Mouse (Mus musculus): ENCODE results near the gene Ift122. TPM values are rescaled to one million over a fixed set of nuclear protein-coding genes. Genes with fewer than 3 reads are reported as not detected.

The Ift122 gene
- polyA plus RNA-seq, 1 experiment = 19.1 TPM

DNA sequence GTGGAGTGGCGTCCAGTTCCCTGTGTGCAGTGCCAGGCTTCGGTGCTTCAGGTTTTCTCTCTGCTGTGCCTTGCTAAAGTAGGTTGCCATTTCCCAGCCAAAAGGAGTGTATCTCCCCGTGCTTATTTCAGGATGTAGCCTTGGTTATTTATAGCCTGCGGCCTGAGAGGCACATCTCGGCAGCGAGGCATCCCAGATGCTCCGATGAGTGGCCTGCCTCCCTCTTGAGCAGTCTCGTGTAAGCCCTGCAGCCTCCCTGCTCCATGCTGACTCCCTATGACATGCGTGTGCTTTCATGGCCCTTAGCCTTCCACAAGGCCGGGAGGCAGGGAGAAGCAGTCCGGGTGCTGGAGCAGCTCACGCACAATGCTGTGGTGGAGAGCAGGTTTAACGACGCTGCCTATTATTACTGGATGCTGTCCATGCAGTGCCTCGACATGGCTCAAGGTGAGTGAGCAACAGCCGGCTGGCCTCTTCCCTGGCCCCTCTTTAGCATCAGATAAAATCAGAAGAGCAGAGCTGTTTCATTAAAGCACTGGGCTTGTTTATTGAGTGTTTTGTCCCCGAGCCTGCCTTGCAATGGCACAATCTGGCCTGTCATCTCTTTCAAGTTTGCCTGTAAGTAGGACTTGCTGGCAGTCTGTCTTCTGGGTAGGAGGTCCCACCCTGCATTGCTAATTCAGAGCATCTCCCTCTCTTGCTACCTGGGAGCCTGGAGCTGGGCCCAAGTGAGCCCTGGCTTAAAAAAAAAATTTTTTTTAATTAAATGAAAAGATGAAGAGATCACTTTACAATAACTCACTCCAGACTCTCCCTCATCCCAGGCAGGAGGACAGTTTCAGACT lies 62.6 kb downstream of the Ift122 start:
- H3K27ac ChIP-seq (ENCODE audit: insufficient read depth, low read length) = no peak overlapping the region
- TF ChIP-seq POLR2A (IDR thresholded peaks at IDR 0.05; ENCODE audit: low read depth, low read length) (no peak), CTCF (IDR thresholded peaks at IDR 0.05; ENCODE audit: borderline replicate concordance, insufficient read depth, low read length) (no peak)
- no peaks in the 10 kb centered on the region for H3K4me1 ChIP-seq (ENCODE audit: control insufficient read depth, insufficient read depth, low read length)
- H3K4me3 ChIP-seq (ENCODE audit: insufficient read depth, low read length) = no peak overlapping the region

DNA sequence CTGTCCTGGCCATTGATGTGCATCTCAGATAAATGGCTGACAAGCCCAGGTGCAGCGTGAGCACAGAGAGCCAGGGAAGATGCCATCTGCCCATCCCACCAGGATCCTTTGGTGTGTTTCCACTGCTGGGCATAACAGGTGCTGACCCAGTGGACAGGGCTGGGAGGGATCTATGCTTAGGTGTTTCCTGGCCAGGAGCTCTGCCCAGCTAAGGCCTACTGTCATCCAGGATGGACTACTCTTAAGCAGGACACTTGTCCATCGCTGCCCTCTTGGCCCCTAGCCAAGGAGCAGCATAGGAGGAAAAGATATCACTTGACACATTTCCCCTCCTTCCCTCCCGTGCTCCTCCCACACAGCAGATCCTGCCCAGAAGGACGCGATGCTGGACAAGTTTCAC lies 63.3 kb downstream of the Ift122 start:
- Histone ChIP-seq H3K4me1 (ENCODE audit: control insufficient read depth, insufficient read depth, low read length) (no peaks in the 10 kb centered on the region), H3K27ac (ENCODE audit: insufficient read depth, low read length) (no peak overlapping the region), H3K4me3 (ENCODE audit: insufficient read depth, low read length) (no peak overlapping the region)
- no peak for TF ChIP-seq POLR2A (IDR thresholded peaks at IDR 0.05; ENCODE audit: low read depth, low read length)
- TF ChIP-seq CTCF (IDR thresholded peaks at IDR 0.05; ENCODE audit: borderline replicate concordance, insufficient read depth, low read length) = no peak

DNA sequence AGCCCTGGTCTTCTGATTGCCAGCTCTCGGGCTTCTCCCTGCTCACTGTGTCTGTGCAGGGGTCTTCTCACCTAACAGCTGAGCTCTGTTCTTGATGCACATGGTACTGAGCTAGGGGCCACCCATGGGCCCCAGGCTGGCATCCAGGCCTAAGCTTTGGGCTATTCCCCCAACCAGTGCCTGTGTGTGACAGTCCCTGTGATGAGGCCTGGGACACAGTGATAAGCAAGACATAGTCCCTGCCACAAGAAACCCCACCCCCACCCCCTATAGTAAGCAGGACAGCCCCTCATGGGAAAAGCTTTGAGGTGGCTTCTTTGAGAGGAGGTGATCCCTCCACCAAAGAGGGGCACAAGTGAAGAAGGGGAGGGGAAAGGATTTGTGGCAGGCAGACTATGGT lies 65.3 kb downstream of the Ift122 start:
- H3K4me3 ChIP-seq (ENCODE audit: insufficient read depth, low read length) = no peak overlapping the region
- H3K4me1 ChIP-seq (ENCODE audit: control insufficient read depth, insufficient read depth, low read length) = no peaks in the 10 kb centered on the region
- TF ChIP-seq CTCF (IDR thresholded peaks at IDR 0.05; ENCODE audit: borderline replicate concordance, insufficient read depth, low read length) (no peak), POLR2A (IDR thresholded peaks at IDR 0.05; ENCODE audit: low read depth, low read length) (no peak)
- no peak overlapping the region for H3K27ac ChIP-seq (ENCODE audit: insufficient read depth, low read length)

GRCm38 (mm10) chr6:115919876-115920275 lies 66.6 kb downstream of the Ift122 start:
- H3K4me1 ChIP-seq (ENCODE audit: control insufficient read depth, insufficient read depth, low read length) = no peaks in the 10 kb centered on the region
- no peak overlapping the region for H3K4me3 ChIP-seq (ENCODE audit: insufficient read depth, low read length)
- TF ChIP-seq POLR2A (IDR thresholded peaks at IDR 0.05; ENCODE audit: low read depth, low read length) (no peak), CTCF (IDR thresholded peaks at IDR 0.05; ENCODE audit: borderline replicate concordance, insufficient read depth, low read length) (no peak)
- H3K27ac ChIP-seq (ENCODE audit: insufficient read depth, low read length) = no peak overlapping the region

DNA sequence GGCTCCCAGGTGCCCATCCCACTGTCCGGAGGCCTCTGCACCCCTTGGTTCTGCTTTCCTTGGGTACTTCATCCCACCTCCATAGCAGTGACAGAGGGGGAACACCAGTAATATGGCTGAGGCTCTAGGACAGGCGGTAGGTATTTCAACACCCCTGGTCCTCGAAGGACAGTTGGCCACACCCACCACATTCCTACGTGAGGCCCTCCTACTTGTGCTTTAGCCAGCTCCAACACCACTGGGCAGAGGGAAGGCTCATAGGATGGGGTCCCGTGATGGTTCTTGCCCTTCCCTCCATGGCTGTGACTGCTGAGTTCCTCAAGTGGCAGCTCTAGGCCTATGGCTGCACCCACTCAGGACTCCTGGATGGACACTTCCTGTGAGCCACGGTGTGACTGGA lies 71.6 kb downstream of the Ift122 start:
- no peak overlapping the region for H3K27ac ChIP-seq (ENCODE audit: insufficient read depth, low read length)
- TF ChIP-seq POLR2A (IDR thresholded peaks at IDR 0.05; ENCODE audit: low read depth, low read length) = no peak
- TF ChIP-seq CTCF (IDR thresholded peaks at IDR 0.05; ENCODE audit: borderline replicate concordance, insufficient read depth, low read length) = no peak
- H3K4me3 ChIP-seq (ENCODE audit: insufficient read depth, low read length) = no peak overlapping the region
- no peaks in the 10 kb centered on the region for H3K4me1 ChIP-seq (ENCODE audit: control insufficient read depth, insufficient read depth, low read length)

DNA sequence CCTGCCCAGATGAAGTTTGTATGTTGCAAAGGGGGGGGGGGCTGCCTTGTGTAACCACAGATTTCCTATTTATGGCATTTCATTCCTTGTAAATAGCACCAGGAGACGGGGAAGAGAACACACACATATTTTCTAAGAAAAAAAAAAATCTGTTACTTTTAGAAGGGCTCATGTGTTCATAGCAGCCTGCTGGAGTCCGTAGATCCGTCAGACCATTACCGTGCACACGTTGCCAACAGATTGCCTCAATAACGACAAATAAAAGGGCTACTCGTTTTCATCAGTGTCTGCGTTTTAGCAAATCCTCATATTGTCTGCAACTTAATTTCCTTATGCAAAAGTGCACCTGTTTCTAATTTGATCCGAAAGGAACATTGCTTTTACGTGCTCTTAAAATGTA lies 73.1 kb downstream of the Ift122 start:
- Histone ChIP-seq H3K27ac (ENCODE audit: insufficient read depth, low read length) (no peak overlapping the region), H3K4me1 (ENCODE audit: control insufficient read depth, insufficient read depth, low read length) (no peaks in the 10 kb centered on the region), H3K4me3 (ENCODE audit: insufficient read depth, low read length) (no peak overlapping the region)
- TF ChIP-seq CTCF (IDR thresholded peaks at IDR 0.05; ENCODE audit: borderline replicate concordance, insufficient read depth, low read length) (no peak), POLR2A (IDR thresholded peaks at IDR 0.05; ENCODE audit: low read depth, low read length) (no peak)

DNA sequence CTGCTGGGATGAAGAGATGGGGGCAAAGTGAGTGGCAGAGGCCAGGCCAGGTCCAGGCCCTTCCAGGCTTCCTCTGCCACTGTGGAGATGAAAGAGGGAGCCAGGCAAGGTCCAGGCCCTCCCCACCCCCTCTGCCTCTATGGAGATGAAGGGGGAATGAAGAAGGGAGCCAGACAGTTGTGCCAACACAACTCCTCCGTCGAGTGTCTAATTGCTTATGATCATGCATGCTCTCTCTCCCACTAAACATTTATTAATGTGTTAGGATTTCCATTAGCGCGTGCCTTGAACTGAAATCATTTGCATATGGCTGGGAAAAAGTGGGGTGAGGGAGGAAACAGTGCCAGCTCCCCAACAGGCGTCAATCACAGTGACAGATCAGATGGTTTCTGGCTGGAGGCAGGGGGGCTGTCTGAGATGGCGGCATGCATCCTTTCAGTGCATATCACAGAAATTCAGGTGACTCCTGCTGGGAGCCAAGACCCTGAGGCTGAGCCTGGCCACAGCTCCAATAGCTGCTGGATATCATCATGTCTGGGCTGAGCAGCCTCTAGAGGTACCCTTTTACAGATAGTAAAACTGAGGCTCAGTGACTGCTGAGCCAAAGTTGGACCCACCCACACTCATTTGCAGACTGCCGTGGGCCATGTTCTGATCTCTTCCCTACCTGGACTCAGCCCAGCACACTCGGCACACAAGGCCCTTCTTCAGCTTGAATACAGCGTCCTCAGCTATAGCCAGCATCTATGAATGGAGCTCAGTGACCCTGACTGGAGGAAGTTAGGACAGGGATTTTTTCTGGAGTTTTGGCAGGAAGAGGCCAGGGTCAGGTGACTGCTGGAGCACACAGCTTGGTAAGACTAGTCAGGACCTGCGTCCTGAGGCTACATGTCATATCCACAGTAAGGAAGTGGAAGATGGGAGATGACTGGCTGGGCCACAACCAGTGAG lies 74.3 kb downstream of the Ift122 start:
- TF ChIP-seq POLR2A (IDR thresholded peaks at IDR 0.05; ENCODE audit: low read depth, low read length) (no peak), CTCF (IDR thresholded peaks at IDR 0.05; ENCODE audit: borderline replicate concordance, insufficient read depth, low read length) (no peak)
- Histone ChIP-seq H3K27ac (ENCODE audit: insufficient read depth, low read length) (no peak overlapping the region), H3K4me1 (ENCODE audit: control insufficient read depth, insufficient read depth, low read length) (no peaks in the 10 kb centered on the region), H3K4me3 (ENCODE audit: insufficient read depth, low read length) (no peak overlapping the region)

DNA sequence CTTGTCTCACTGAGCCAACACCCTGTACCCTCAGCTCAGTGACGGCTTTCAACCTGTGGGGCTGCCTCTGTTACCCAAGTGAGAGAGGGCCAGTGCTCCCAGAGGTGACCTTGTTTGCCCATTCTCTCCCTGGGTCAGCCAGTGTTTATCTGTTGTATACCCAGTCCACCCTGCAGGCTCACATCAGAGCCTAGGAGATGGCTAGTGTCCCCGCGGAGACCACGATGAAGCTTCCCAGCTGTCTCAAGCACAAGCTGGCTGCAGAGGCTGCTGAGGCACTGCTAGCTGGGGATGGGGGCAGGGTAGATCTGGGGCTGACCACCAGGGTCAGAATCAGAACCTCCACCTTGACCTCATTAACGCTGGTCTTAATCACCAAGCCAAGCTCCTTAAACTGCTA lies 76.7 kb downstream of the Ift122 start:
- Histone ChIP-seq H3K4me3 (ENCODE audit: insufficient read depth, low read length) (no peak overlapping the region), H3K27ac (ENCODE audit: insufficient read depth, low read length) (no peak overlapping the region), H3K4me1 (ENCODE audit: control insufficient read depth, insufficient read depth, low read length) (no peaks in the 10 kb centered on the region)
- TF ChIP-seq POLR2A (IDR thresholded peaks at IDR 0.05; ENCODE audit: low read depth, low read length) (no peak), CTCF (IDR thresholded peaks at IDR 0.05; ENCODE audit: borderline replicate concordance, insufficient read depth, low read length) (no peak)

GRCm38 (mm10) chr6:115931639-115932038 lies 78.4 kb downstream of the Ift122 start, which contains the start of gene Rho:
TSS of gene Rho (plus strand) at chr6:115931748.
- Histone ChIP-seq H3K4me1 (ENCODE audit: control insufficient read depth, insufficient read depth, low read length) (no peaks in the 10 kb centered on the region), H3K4me3 (ENCODE audit: insufficient read depth, low read length) (no peak within 1 kb of the TSS), H3K27ac (ENCODE audit: insufficient read depth, low read length) (no peak within 1 kb of the TSS)
- no peak for TF ChIP-seq CTCF (IDR thresholded peaks at IDR 0.05; ENCODE audit: borderline replicate concordance, insufficient read depth, low read length)
- no peak for TF ChIP-seq POLR2A (IDR thresholded peaks at IDR 0.05; ENCODE audit: low read depth, low read length)

Measured in embryonic fibroblast, embryonic 13.5 days (primary cell).